Mouse (Mus musculus) heart, embryonic 14.5 days (tissue): Measurements from ENCODE around the gene Psmd9. TPM values are rescaled to one million over a fixed set of nuclear protein-coding genes. Genes with fewer than 3 reads are reported as not detected.

ENCODE experiments used
- ATAC-seq: fragments of 200-750 bp; cut with Nextera tagmentation; 2 replicates; pipeline ENCODE4 v1.8.0; 2017; ENCODE audit warnings: low read depth, moderate TSS enrichment; ENCODE audit not compliant: insufficient number of reproducible peaks, insufficient read depth, low FRiP score
- H3K27ac ChIP-seq, 2 experiments: fragments of 200-500 bp in 1 of 2; fragments of 300-500 bp in 1 of 2; sonication (generic) in 1 of 2; replicated peaks in 1 of 2; 2 replicates each; pipeline ENCODE4 v1.5.1; 2012 to 2014; ENCODE audit warnings: low read depth in 2 of 2, low read length in 2 of 2, control low read depth in 1 of 2, mild to moderate bottlenecking in 1 of 2, mixed read lengths in 1 of 2; ENCODE audit not compliant: control insufficient read depth in 1 of 2, insufficient read depth in 1 of 2
- H3K27me3 ChIP-seq: fragments of 300-500 bp; sonication (generic); 2 replicates; pipeline ENCODE4 v1.6.1; 2014; ENCODE audit warnings: mild to moderate bottlenecking, low read length, control low read depth; ENCODE audit not compliant: control insufficient read depth, insufficient read depth
- H3K36me3 ChIP-seq: fragments of 300-500 bp; sonication (generic); 2 replicates; pipeline ENCODE4 v1.6.1; 2014; ENCODE audit warnings: mild to moderate bottlenecking, control low read depth, low read length, mixed read lengths; ENCODE audit not compliant: control insufficient read depth, insufficient read depth
- H3K4me1 ChIP-seq, 2 experiments: fragments of 200-500 bp in 1 of 2; fragments of 300-500 bp in 1 of 2; sonication (generic) in 1 of 2; 2 replicates each; pipeline ENCODE4 v1.6.1; 2012 to 2014; ENCODE audit warnings: low read length in 2 of 2, control low read depth in 1 of 2, mixed read lengths in 1 of 2; ENCODE audit not compliant: control insufficient read depth in 2 of 2, insufficient read depth in 2 of 2
- H3K4me2 ChIP-seq: fragments of 300-500 bp; sonication (generic); 2 replicates; pipeline ENCODE4 v1.6.1; 2014; ENCODE audit warnings: mild to moderate bottlenecking, low read length
- H3K4me3 ChIP-seq, 2 experiments: fragments of 200-500 bp in 1 of 2; fragments of 300-500 bp in 1 of 2; sonication (generic) in 1 of 2; 2 replicates each; pipeline ENCODE4 v1.5.1; 2012 to 2014; ENCODE audit warnings: low read length in 2 of 2, mild to moderate bottlenecking in 2 of 2, control low read depth in 1 of 2, low read depth in 1 of 2, moderate library complexity in 1 of 2; ENCODE audit not compliant: control insufficient read depth in 1 of 2, insufficient read depth in 1 of 2
- H3K9ac ChIP-seq: fragments of 300-500 bp; sonication (generic); 2 replicates; pipeline ENCODE4 v1.6.1; 2014; ENCODE audit warnings: mild to moderate bottlenecking, low read length
- H3K9me3 ChIP-seq: fragments of 300-500 bp; sonication (generic); 2 replicates; pipeline ENCODE4 v1.6.1; 2016; ENCODE audit warnings: low read length, control low read depth; ENCODE audit not compliant: control insufficient read depth
- WGBS: fragments of 180-500 bp; shearing (Covaris S2); extraction: QIAGEN DNeasy Blood & Tissue Kit; methylation state at CpG from one replicate; pipeline ENCODE4 v1.1.7; 2014; 5-methylcytosine and 5-hydroxymethylcytosine counted together
- polyA plus RNA-seq: library from polyadenylated mRNA; unstranded; fragments of >200 nt; fragmentation: Nextera tagmentation; extraction: Ambion mirVana; gene quantifications from 2 replicates; pipeline ENCODE4 v1.2.1, GENCODE M21; 2014

Psmd9 gene
- polyA plus RNA-seq, 1 experiment from 2014 or later, result 64.3 TPM

DNA sequence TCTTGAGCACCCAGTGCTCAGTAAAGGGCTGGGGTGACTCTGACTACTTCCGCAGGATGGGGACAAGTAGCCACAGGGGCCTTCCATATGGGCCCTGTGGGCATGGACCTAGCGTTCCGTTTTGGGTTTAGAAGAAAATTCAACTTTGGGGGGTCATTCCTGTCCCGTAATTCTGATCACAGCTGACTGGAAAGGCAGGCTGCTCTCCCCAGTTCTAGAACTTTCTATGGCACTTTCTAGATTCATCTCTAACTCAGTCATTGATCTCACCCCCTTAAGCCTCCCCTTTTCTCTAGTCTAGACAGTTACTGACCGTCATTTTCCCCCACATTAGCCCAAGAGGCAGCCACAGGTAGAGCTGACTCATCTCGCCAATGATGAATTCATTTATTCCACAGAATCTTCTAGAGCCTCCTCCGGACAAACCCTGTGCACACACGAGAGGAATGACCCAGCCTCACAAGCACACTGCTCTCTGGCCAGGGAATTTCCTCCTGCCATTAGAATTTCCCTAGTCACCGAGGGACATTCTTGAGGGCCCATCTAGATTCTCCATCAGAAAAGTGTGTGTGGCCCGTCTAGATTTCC, 39.9 kb upstream of the Psmd9 start:
- no peak for ATAC-seq
- WGBS, result 73% methylated on average over 10 of the region's 10 CpGs
- H3K4me3 ChIP-seq, result no peak overlapping the region
- H3K9ac ChIP-seq, result no peak overlapping the region
- no peaks in the 10 kb centered on the region for H3K27me3 ChIP-seq
- 0 out of 2 replicates have a peak, but pooled peaks cover 15% of the 10 kb centered on the region for H3K36me3 ChIP-seq
- no peaks in the 10 kb centered on the region for H3K9me3 ChIP-seq
- no peak overlapping the region for H3K27ac ChIP-seq
- peaks cover 32 to 34% of the 10 kb centered on the region in 2 experiments for H3K4me1 ChIP-seq
- no peak overlapping the region for H3K4me2 ChIP-seq

DNA sequence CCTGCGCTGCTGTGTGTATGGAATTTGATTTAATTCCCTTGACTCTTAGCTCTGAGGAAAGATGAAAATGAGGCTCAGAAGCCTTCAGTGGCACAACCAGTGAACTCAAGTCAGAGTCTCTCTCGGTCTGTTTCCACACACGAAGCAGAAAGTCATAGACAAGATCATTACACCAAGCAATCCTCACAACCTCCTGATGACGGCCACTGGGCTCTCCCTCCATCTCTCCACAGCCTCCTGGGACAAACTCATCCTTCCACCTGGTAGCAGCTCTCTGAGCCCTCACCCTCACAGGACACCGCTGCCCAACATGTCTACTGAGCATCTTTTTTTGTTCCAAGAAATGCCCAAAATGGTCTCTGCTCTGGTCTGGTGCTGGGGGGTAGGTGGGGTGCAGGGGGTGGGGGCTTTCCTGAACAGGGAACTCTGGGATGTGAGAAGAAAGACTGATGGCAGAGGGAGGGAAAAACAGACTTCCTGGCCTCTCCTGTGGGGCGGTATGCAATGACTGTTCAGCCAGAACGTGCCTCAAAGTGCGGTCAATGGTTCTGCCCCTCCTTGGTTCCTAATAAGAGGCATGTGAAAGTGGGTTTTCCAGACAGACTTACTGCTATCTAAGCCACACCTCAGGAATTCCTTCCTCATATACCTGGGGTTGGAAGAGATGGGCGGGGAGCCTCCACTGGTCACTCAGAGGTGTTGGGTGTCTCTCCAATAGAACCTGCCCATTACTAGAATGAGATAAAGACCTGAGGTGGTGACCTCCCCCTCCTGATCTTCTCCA, 39.0 kb upstream of the Psmd9 start:
- Histone ChIP-seq H3K27me3 (no peaks in the 10 kb centered on the region), H3K9me3 (no peaks in the 10 kb centered on the region), H3K4me1 (peaks cover 41 to 44% of the 10 kb centered on the region in 2 experiments), H3K27ac (no peak overlapping the region), H3K4me2 (no peak overlapping the region), H3K36me3 (0 out of 2 replicates have a peak, but pooled peaks cover 15% of the 10 kb centered on the region), H3K9ac (no peak overlapping the region), H3K4me3 (no peak overlapping the region)
- ATAC-seq, result no peak
- 87% methylated on average over 9 of the region's 9 CpGs for WGBS

DNA sequence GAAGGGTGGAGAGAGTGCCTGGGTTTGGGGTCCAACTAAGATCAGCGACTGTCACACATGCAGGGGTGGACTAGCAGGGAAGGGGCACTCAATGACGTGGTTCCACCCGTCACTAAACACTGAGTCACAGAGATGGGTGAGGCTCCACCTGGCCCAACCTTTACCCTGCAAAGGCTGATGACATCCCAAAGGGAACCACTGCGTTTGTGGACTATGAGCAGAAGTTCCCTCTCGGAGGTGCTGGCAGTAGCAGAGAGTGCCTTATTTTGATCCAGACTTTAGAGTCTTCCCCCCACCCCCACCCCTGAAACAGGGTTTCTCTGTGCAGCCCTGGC, 38.4 kb upstream of the Psmd9 start:
- no peak for ATAC-seq
- 88% methylated on average over 5 of the region's 5 CpGs for WGBS
- Histone ChIP-seq H3K4me3 (no peak overlapping the region), H3K4me1 (peaks cover 44 to 47% of the 10 kb centered on the region in 2 experiments), H3K36me3 (0 out of 2 replicates have a peak, but pooled peaks cover 15% of the 10 kb centered on the region), H3K27ac (no peak overlapping the region), H3K9me3 (no peaks in the 10 kb centered on the region), H3K9ac (no peak overlapping the region), H3K4me2 (no peak overlapping the region), H3K27me3 (no peaks in the 10 kb centered on the region)

DNA sequence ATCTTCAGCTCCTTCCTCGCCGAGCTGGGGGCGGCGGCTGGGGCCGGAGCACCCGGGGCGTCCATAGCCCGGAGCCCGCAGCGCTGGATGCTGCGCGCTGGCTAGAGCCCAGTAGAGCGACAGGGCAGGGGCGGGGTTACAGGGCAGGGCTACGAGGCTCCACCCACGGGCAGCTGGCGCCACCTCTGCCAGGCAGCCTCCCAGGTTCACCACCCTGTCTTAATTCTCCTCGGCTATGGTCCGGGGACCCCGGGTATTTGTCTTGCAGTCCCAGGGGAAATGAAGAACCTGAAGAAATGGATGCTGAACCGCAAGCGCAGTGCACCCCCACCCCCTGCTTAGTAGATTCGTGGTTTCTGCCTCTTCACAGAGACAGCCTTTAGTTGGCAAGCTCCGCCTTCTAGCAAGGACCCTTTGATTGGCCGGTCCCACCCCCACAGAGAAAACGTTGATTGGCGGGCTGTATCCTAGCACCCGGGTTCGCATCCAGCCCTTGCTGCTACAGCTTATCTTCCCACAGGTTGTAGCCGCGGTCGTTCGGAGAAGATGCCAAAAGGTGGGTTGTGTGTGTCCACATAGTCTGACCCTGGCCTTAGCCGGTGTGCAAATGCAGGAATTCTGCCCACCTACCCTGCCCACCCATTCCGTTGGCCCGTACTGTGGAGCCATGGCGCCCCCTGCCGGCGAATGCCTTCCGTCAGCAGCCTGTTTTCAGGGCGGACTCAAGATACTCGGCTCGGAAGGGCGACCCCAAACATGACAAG, 36.7 kb upstream of the Psmd9 start, which contains the start of gene Rhof:
Gene Rhof (minus strand): TSS at position 385 of the 764 bp plus-strand sequence.
- Histone ChIP-seq H3K27ac (peak within 1 kb of the TSS; percentile 19 to 50), H3K4me1 (peaks cover 54 to 57% of the 10 kb centered on the region in 2 experiments), H3K4me2 (peak within 1 kb of the TSS; percentile 95), H3K4me3 (peak within 1 kb of the TSS; percentile 30 to 40), H3K27me3 (no peaks in the 10 kb centered on the region), H3K9ac (peak within 1 kb of the TSS; percentile 57), H3K36me3 (0 out of 2 replicates have a peak, but pooled peaks cover 18% of the 10 kb centered on the region), H3K9me3 (no peaks in the 10 kb centered on the region)
- peak; percentile 20; the same call in 1 of the 2 replicates for ATAC-seq
- 2% methylated on average over 42 of the region's 44 CpGs for WGBS

DNA sequence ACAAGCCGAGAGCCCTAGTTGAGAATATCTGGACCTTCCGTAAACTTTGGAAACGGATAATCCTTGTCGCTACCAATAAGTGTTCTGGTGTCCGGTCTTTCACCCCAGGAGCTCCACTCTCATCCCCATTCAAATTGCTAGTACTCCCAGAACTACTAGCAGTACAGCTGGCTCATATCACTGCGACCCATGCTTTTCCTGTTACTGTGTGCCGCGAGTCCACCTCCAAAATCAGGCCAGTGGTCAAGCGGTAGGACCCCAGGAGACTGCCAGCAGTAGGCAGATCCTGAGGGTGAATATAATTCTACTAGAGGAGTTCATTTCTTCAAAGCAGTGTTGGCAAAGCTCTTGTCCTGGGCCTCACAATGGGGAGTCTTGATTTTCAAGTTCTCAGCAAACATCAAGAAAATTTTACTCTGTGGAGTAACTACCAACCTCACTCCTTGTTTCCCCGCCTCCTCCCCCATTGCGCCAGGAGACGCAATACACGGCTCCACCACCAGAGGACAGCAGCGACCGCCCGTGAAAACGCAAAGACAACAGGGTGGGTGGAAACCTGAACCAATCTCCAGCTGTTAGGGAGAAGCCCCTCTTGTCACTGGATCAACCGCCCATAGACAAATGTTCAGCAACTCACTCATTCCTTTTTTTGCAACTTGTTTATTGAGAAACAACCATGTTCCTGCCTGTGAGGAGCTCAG, 36.0 kb upstream of the Psmd9 start:
- H3K36me3 ChIP-seq, result 0 out of 2 replicates have a peak, but pooled peaks cover 18% of the 10 kb centered on the region
- H3K4me3 ChIP-seq, result 0 out of 4 replicates have a peak overlapping the region, but pooled peaks have one; percentile 30 to 40
- no peaks in the 10 kb centered on the region for H3K9me3 ChIP-seq
- 16% methylated on average over 18 of the region's 18 CpGs for WGBS
- peak overlapping the region; percentile 100; the same call in 1 of the 2 replicates for H3K9ac ChIP-seq
- peaks cover 60 to 64% of the 10 kb centered on the region in 2 experiments for H3K4me1 ChIP-seq
- ATAC-seq, result no peak
- H3K27me3 ChIP-seq, result no peaks in the 10 kb centered on the region
- peak overlapping the region; percentile 95 for H3K4me2 ChIP-seq
- H3K27ac ChIP-seq, result peak overlapping the region; percentile 50 to 100

DNA sequence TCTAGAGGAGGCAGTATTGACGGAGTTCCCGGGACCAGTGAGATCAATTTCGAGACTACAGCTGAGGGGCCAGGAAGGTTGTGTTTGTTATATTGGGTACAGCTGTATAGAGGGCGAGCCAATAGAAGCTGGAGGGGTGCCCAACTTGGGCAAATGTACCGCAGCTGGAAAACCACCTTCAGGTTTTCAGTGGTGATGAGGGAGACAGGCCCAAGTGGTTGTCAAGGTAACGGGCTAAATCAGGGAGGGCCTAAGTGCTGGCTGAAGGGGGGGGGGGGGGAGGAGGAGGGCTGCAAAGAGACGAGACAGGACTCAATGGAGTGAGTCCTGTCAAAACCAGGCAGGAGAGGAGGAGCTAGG, 35.4 kb upstream of the Psmd9 start:
- ATAC-seq, result no peak

More for the DNA sequence above, 35.4 kb upstream of the Psmd9 start:
- Histone ChIP-seq H3K36me3 (0 out of 2 replicates have a peak, but pooled peaks cover 18% of the 10 kb centered on the region), H3K4me1 (peaks cover 63 to 67% of the 10 kb centered on the region in 2 experiments), H3K9ac (peak overlapping the region; percentile 100; the same call in 1 of the 2 replicates), H3K27ac (peak overlapping the region; percentile 25 to 100), H3K4me2 (peak overlapping the region; percentile 95), H3K9me3 (no peaks in the 10 kb centered on the region), H3K4me3 (peak overlapping the region in 1 of 2 experiments; percentile 93; a peak in 2 of 4 replicates), H3K27me3 (no peaks in the 10 kb centered on the region)
- WGBS, result 33% methylated on average over 7 of the region's 7 CpGs
